Mouse (Mus musculus) lung, adult 2 months (tissue): Measurements from ENCODE around the gene Eif4b.

Experiments used
- CTCF ChIP-seq: fragments of 200-500 bp; IDR thresholded peaks from 2 replicates; pipeline ENCODE4 v1.5.1; 2011; ENCODE audit warnings: mild to moderate bottlenecking, low read length, control low read depth; ENCODE audit not compliant: insufficient read depth
- POLR2A ChIP-seq: fragments of 200-500 bp; IDR thresholded peaks from 2 replicates; pipeline ENCODE4 v1.6.1; 2011; ENCODE audit warnings: low read depth, mild to moderate bottlenecking, control low read depth, low read length, borderline replicate concordance; ENCODE audit errors: extremely low read depth

- no peak for TF ChIP-seq CTCF
- no peak for TF ChIP-seq POLR2A
Observed at GRCm38 (mm10) chr15:102070476-102071467, 2.8 kb upstream of the Eif4b start.
